Mouse (Mus musculus): ENCODE data around the gene Spryd4. TPM values are rescaled to one million over a fixed set of nuclear protein-coding genes. Genes with fewer than 3 reads are reported as not detected.
"Not testable (repeated sequence)": the region's sequence is repeated elsewhere in the genome, so short reads cannot be mapped to it uniquely, and the experiment has no call there.

Gene Spryd4
- total RNA-seq (2014; rRNA removed) (20.8 and 21.1 TPM in 2 replicates), polyA plus RNA-seq (2012; rRNA removed) (30.2 and 33.1 TPM in 2 replicates)

GRCm38 (mm10) chr10:128211390-128212108, at the start of gene Spryd4:
Spryd4 (minus strand) TSS chr10:128211807.
- peak; percentile 94 for TF ChIP-seq POLR2A (IDR thresholded peaks at IDR 0.05; ENCODE audit: extremely low read depth, insufficient read depth, low read length)
- TF ChIP-seq CTCF (IDR thresholded peaks at IDR 0.05; ENCODE audit: low read depth, low read length): no peak
- peak within 1 kb of the TSS; percentile 89 for H3K27ac ChIP-seq (replicated peaks; ENCODE audit: insufficient read depth, low read depth, low read length)
- H3K79me2 ChIP-seq (ENCODE audit: control insufficient read depth, insufficient read depth, low read length): no peaks in the 10 kb centered on the region
- H3K9ac ChIP-seq (ENCODE audit: low read depth, low read length): peak within 1 kb of the TSS; percentile 79
- under 1% methylated on average over 30 of the region's 30 CpGs for WGBS
- H3K4me1 ChIP-seq (ENCODE audit: control insufficient read depth, insufficient read depth, low read length): peaks cover 10% of the 10 kb centered on the region; the same call in 1 of the 2 replicates
- peak within 1 kb of the TSS; percentile 65 for H3K4me3 ChIP-seq (ENCODE audit: insufficient read depth, low read depth, low read length)
- no peaks in the 10 kb centered on the region for H3K27me3 ChIP-seq (ENCODE audit: control insufficient read depth, insufficient read depth, low read length)
- peak; percentile 88 for DNase-seq (ENCODE audit: extremely low read depth, low read depth, low spot score)
- peaks cover 26% of the 10 kb centered on the region for H3K36me3 ChIP-seq (ENCODE audit: control insufficient read depth, insufficient read depth, low read length)

DNA sequence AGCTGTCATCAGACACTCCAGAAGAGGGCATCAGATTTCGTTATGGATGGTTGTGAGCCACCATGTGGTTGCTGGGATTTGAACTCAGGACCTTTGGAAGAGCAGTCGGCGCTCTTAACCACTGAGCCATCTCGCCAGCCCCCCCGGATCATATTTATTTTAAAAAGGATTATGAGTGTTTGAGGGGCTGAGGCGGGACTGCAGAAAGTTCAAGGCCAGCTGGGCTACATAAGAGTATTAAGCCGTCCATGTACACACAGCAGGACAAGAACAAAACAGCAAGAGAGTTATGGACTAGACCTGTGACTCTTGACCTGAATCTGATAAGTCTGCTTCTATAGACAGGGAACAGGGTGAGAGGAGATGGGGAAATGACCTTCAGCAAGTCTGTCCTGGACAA, 48.8 kb upstream of the Spryd4 start:
- H3K27me3 ChIP-seq (ENCODE audit: control insufficient read depth, insufficient read depth, low read length); H3K79me2 ChIP-seq (ENCODE audit: control insufficient read depth, insufficient read depth, low read length); H3K27ac ChIP-seq (replicated peaks; ENCODE audit: insufficient read depth, low read depth, low read length); H3K9ac ChIP-seq (ENCODE audit: low read depth, low read length); H3K4me3 ChIP-seq (ENCODE audit: insufficient read depth, low read depth, low read length); DNase-seq (ENCODE audit: extremely low read depth, low read depth, low spot score); H3K36me3 ChIP-seq (ENCODE audit: control insufficient read depth, insufficient read depth, low read length): not testable (repeated sequence)
- WGBS: 91% methylated on average over 7 of the region's 7 CpGs
- peaks cover 11% of the 10 kb centered on the region for H3K4me1 ChIP-seq (ENCODE audit: control insufficient read depth, insufficient read depth, low read length)

GRCm38 (mm10) chr10:128259946-128260345, 48.3 kb upstream of the Spryd4 start:
- Histone ChIP-seq H3K27me3 (ENCODE audit: control insufficient read depth, insufficient read depth, low read length) (no peaks in the 10 kb centered on the region), H3K9ac (ENCODE audit: low read depth, low read length) (no peak overlapping the region), H3K36me3 (ENCODE audit: control insufficient read depth, insufficient read depth, low read length) (no peaks in the 10 kb centered on the region), H3K4me1 (ENCODE audit: control insufficient read depth, insufficient read depth, low read length) (peaks cover 11% of the 10 kb centered on the region), H3K27ac (replicated peaks; ENCODE audit: insufficient read depth, low read depth, low read length) (no peak overlapping the region), H3K4me3 (ENCODE audit: insufficient read depth, low read depth, low read length) (no peak overlapping the region), H3K79me2 (ENCODE audit: control insufficient read depth, insufficient read depth, low read length) (no peaks in the 10 kb centered on the region; the same call in 1 of the 2 replicates)
- DNase-seq (ENCODE audit: extremely low read depth, low read depth, low spot score): no peak
- 96% methylated on average over 5 of the region's 5 CpGs for WGBS
- no peak for TF ChIP-seq CTCF (IDR thresholded peaks at IDR 0.05; ENCODE audit: low read depth, low read length)
- no peak for TF ChIP-seq POLR2A (IDR thresholded peaks at IDR 0.05; ENCODE audit: extremely low read depth, insufficient read depth, low read length)

DNA sequence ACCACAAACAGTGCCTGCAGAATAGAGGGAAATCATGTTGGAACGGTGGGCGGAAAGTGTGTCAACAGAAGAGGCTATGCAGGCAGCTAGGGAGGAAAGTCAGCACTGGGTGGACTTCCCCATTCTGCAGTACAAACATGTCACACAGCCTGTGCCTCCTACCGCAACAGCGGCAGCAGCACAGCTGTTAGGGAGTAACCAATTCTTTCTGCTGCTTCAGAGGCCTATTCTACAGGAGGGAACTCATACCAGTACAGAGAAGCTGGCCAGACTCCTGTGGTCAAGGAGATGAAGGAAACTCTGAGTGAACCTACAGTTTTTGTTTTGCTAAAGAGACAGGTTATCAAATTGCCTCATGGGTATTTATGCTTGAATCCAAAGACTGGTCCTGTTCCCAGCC, 47.3 kb upstream of the Spryd4 start:
- WGBS: 52% methylated on average over 4 of the region's 4 CpGs
- H3K9ac ChIP-seq (ENCODE audit: low read depth, low read length): no peak overlapping the region
- no peak for TF ChIP-seq CTCF (IDR thresholded peaks at IDR 0.05; ENCODE audit: low read depth, low read length)
- TF ChIP-seq POLR2A (IDR thresholded peaks at IDR 0.05; ENCODE audit: extremely low read depth, insufficient read depth, low read length): no peak
- H3K27ac ChIP-seq (replicated peaks; ENCODE audit: insufficient read depth, low read depth, low read length): no peak overlapping the region
- H3K79me2 ChIP-seq (ENCODE audit: control insufficient read depth, insufficient read depth, low read length): no peaks in the 10 kb centered on the region; the same call in 1 of the 2 replicates
- DNase-seq (ENCODE audit: extremely low read depth, low read depth, low spot score): no peak
- no peaks in the 10 kb centered on the region for H3K36me3 ChIP-seq (ENCODE audit: control insufficient read depth, insufficient read depth, low read length)
- peaks cover 11% of the 10 kb centered on the region for H3K4me1 ChIP-seq (ENCODE audit: control insufficient read depth, insufficient read depth, low read length)
- H3K4me3 ChIP-seq (ENCODE audit: insufficient read depth, low read depth, low read length): no peak overlapping the region
- H3K27me3 ChIP-seq (ENCODE audit: control insufficient read depth, insufficient read depth, low read length): no peaks in the 10 kb centered on the region

DNA sequence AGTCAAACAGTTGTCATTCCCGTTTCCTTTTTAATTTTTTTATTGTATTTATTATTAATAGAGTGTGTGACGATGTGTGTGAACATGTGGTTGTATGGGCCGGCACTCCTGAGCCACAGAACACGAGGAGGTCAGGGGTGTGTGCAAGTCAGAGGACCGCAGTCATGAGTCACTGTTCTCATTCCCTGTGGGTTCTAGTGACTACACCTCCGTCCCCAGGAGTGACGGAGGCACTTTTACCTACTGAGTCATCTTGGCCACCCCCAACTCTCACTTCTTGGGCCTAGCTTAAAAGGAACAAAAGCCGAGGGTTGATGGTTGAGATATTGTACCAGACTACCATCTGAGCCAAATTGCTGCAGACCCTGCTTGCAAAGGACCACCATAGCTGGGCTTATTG, 44.7 kb upstream of the Spryd4 start:
- Histone ChIP-seq H3K9ac (ENCODE audit: low read depth, low read length) (peak overlapping the region; percentile 20), H3K36me3 (ENCODE audit: control insufficient read depth, insufficient read depth, low read length) (no peaks in the 10 kb centered on the region), H3K27me3 (ENCODE audit: control insufficient read depth, insufficient read depth, low read length) (no peaks in the 10 kb centered on the region), H3K27ac (replicated peaks; ENCODE audit: insufficient read depth, low read depth, low read length) (peak overlapping the region; percentile 34), H3K4me3 (ENCODE audit: insufficient read depth, low read depth, low read length) (peak overlapping the region; percentile 70), H3K4me1 (ENCODE audit: control insufficient read depth, insufficient read depth, low read length) (peaks cover 14% of the 10 kb centered on the region), H3K79me2 (ENCODE audit: control insufficient read depth, insufficient read depth, low read length) (peaks cover 6% of the 10 kb centered on the region; the same call in 1 of the 2 replicates)
- no peak for TF ChIP-seq POLR2A (IDR thresholded peaks at IDR 0.05; ENCODE audit: extremely low read depth, insufficient read depth, low read length)
- no peak for TF ChIP-seq CTCF (IDR thresholded peaks at IDR 0.05; ENCODE audit: low read depth, low read length)
- WGBS: 44% methylated on average over 8 of the region's 8 CpGs
- DNase-seq (ENCODE audit: extremely low read depth, low read depth, low spot score): peak; percentile 43

GRCm38 (mm10) chr10:128255925-128256324, 44.3 kb upstream of the Spryd4 start:
- TF ChIP-seq POLR2A (IDR thresholded peaks at IDR 0.05; ENCODE audit: extremely low read depth, insufficient read depth, low read length): no peak
- DNase-seq (ENCODE audit: extremely low read depth, low read depth, low spot score): no peak
- Histone ChIP-seq H3K27ac (replicated peaks; ENCODE audit: insufficient read depth, low read depth, low read length) (peak overlapping the region; percentile 34), H3K36me3 (ENCODE audit: control insufficient read depth, insufficient read depth, low read length) (no peaks in the 10 kb centered on the region), H3K27me3 (ENCODE audit: control insufficient read depth, insufficient read depth, low read length) (no peaks in the 10 kb centered on the region), H3K79me2 (ENCODE audit: control insufficient read depth, insufficient read depth, low read length) (peaks cover 6% of the 10 kb centered on the region; the same call in 1 of the 2 replicates), H3K4me3 (ENCODE audit: insufficient read depth, low read depth, low read length) (peak overlapping the region; percentile 70), H3K4me1 (ENCODE audit: control insufficient read depth, insufficient read depth, low read length) (peaks cover 14% of the 10 kb centered on the region), H3K9ac (ENCODE audit: low read depth, low read length) (peak overlapping the region; percentile 29)
- WGBS: 57% methylated on average over 8 of the region's 8 CpGs

Data from liver, adult 2 months (tissue).